Comparison of ENCODE assay signal across 21 mouse cellular contexts in genomic region chr6:95377590-95378245, GRCm38 (mm10). TPM values are rescaled to one million over a fixed set of nuclear protein-coding genes. Genes with fewer than 3 reads are reported as not detected.
"Had no signal": no experiment of that assay in that cellular context is flagged by ENCODE, and none has a peak within 500 bp of the region (broad histone marks: within the 10 kb centered on the region; RNA-seq: fewer than 3 reads in every experiment).

No protein-coding gene starts in this region.

- DNase-seq: kidney, adult 18-20 months; kidney, postnatal 10 days; lung, embryonic 14.5 days; lung, postnatal 10 days; lung, postnatal 4 days; midbrain, embryonic 14.5 days; right cerebral cortex, postnatal 14 days; thymus, postnatal 36 days had no signal

- H3K27ac ChIP-seq: intestine, embryonic 15.5 days; limb, embryonic 15.5 days; liver, embryonic 12.5 days; midbrain, embryonic 10.5 days; neural tube, embryonic 12.5 days had no signal

- H3K36me3 ChIP-seq: intestine, embryonic 15.5 days; limb, embryonic 15.5 days; liver, embryonic 12.5 days; midbrain, embryonic 10.5 days; neural tube, embryonic 12.5 days had no signal

- H3K4me1 ChIP-seq: limb, embryonic 15.5 days; liver, embryonic 12.5 days; midbrain, embryonic 10.5 days had no signal

- ATAC-seq: intestine, embryonic 15.5 days; liver, embryonic 12.5 days had no signal

- H3K9ac ChIP-seq: intestine, embryonic 15.5 days; limb, embryonic 15.5 days; liver, embryonic 12.5 days; lung, embryonic 14.5 days; neural tube, embryonic 12.5 days had no signal

- H3K9me3 ChIP-seq: intestine, embryonic 15.5 days; limb, embryonic 15.5 days; liver, embryonic 12.5 days; midbrain, embryonic 10.5 days; neural tube, embryonic 12.5 days had no signal

- H3K27me3 ChIP-seq: intestine, embryonic 15.5 days; limb, embryonic 15.5 days; liver, embryonic 12.5 days; neural tube, embryonic 12.5 days had no signal

- H3K4me3 ChIP-seq: intestine, embryonic 15.5 days; limb, embryonic 15.5 days; liver, embryonic 12.5 days; midbrain, embryonic 10.5 days; myocyte; neural tube, embryonic 12.5 days had no signal

- H3K4me2 ChIP-seq: intestine, embryonic 15.5 days; limb, embryonic 15.5 days; liver, embryonic 12.5 days; lung, embryonic 14.5 days; neural tube, embryonic 12.5 days had no signal

RNA-seq across cellular contexts. Expression of gene Gm10234, which starts 55.8 kb away (rescaled TPM):
- polyA plus RNA-seq: intestine, embryonic 15.5 days; kidney, embryonic 14.5 days; large intestine, adult 2 months; limb, embryonic 11.5 days; limb, embryonic 15.5 days; liver, embryonic 12.5 days; liver, embryonic 16.5 days; lung, embryonic 14.5 days; midbrain, embryonic 10.5 days; midbrain, embryonic 14.5 days; myocyte; neural tube, embryonic 12.5 days; small intestine, adult 2 months; stomach, embryonic 16.5 days; thymus, postnatal 0 days had no signal
